Mouse (Mus musculus) splenic B cell, adult 2 months (primary cell): ENCODE measurements around the gene Dnah11.

Experiments
- DNase-seq: peaks from one replicate; pipeline ENCODE4 v3.0.0-alpha.2; 2011; ENCODE audit warnings: low read depth, low spot score
- H3K27me3 ChIP-seq: 2 replicates; pipeline ENCODE4 v1.6.1; 2012; ENCODE audit warnings: mild to moderate bottlenecking, low read length, moderate library complexity, mixed read lengths; ENCODE audit not compliant: control insufficient read depth, poor library complexity, insufficient read depth, severe bottlenecking
- H3K36me3 ChIP-seq: 2 replicates; pipeline ENCODE4 v1.6.1; 2012; ENCODE audit warnings: mild to moderate bottlenecking, low read length, moderate library complexity, mixed read lengths; ENCODE audit not compliant: control insufficient read depth, poor library complexity, insufficient read depth, severe bottlenecking

Gene Dnah11

DNA sequence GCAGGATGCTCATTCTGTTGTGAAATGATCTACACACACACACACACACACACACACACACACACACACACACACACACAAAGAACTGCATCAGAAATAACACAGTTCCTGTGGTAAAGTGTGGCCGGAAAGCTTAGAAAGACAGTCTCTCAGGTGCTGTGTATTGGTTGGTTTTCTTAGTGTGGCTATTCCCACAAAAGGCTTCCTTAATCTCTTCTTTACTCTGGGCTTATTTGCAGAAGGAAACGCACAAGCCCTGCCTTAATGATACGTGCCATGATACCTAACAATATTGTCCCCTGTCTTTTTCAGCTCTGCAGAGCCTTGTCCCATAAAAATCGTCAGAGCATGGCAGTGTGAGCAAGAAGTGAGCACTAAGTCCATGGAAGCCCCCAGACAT lies 130.1 kb downstream of the Dnah11 start:
- no peaks in the 10 kb centered on the region for H3K36me3 ChIP-seq
- DNase-seq: no peak
- no peaks in the 10 kb centered on the region for H3K27me3 ChIP-seq

DNA sequence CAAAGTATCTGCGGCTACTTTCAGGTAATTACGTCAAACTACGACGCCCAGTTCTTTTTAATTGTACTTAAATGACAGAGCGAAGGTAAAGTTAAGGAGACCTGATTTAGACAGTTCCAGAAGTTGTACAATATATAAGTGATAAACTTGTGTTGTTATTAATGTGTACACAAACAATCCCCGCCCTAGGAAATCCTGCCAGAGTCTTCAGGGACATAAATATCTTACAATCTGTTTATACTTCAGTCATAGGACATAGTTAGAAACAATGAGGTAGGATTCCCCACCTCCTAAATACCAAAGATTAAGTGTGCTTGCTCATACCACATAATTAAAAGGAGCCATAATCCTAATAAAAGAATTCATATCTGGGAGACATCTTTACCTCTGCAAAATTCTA lies 136.5 kb downstream of the Dnah11 start:
- Histone ChIP-seq H3K36me3 (no peaks in the 10 kb centered on the region), H3K27me3 (no peaks in the 10 kb centered on the region)
- no peak for DNase-seq

DNA sequence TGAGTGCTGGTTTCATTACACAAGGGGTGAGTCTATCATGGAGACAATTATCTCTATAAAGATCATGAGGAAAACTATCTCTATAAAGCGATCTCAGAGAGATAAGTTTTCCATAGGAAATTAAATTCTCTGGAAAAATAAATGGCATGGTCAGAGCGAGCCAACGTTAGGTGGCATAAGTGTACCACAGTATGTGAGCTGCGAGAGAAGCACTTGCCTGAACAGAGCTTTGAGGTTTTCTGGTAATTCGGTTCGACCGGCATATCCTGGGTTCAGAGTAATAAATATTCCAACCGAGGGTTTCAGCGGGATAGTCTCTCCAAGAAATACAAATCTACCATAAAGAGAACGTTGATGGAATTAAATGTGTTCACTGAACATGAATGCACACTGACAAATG lies 142.0 kb downstream of the Dnah11 start:
- no peaks in the 10 kb centered on the region for H3K36me3 ChIP-seq
- no peak for DNase-seq
- no peaks in the 10 kb centered on the region for H3K27me3 ChIP-seq

- no peaks in the 10 kb centered on the region for H3K27me3 ChIP-seq
These were observed 153.5 kb downstream of the Dnah11 start for GRCm38 (mm10) chr12:118045381-118045780.

GRCm38 (mm10) chr12:118043130-118043647 lies 155.7 kb downstream of the Dnah11 start:
- DNase-seq: no peak
- Histone ChIP-seq H3K27me3 (no peaks in the 10 kb centered on the region), H3K36me3 (no peaks in the 10 kb centered on the region)

More at GRCm38 (mm10) chr12:118045381-118045780, 153.5 kb downstream of the Dnah11 start:
- DNase-seq: no peak
- H3K36me3 ChIP-seq: no peaks in the 10 kb centered on the region

- Histone ChIP-seq H3K27me3 (no peaks in the 10 kb centered on the region), H3K36me3 (no peaks in the 10 kb centered on the region)
- DNase-seq: no peak
These were observed 156.6 kb downstream of the Dnah11 start for GRCm38 (mm10) chr12:118042196-118042595.

DNA sequence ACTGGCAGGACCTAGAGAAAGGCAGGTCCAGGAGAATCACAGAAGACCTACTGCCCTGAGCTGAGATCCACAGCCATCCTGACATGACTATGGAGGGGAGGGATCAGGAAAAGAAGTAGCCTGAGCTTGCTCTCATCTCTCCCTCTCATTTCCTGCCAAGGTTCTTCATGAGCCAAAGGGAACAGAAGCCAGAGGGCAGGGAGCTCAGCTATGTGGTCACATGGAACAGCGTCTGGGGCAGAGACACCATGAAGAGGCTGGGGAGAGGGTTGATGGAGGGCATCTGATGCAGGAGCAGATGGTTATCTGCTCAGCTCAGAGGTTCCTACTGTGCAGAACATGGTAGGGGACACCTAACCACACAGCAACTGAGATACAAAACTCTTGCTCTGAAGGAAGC lies 163.9 kb downstream of the Dnah11 start:
- Histone ChIP-seq H3K36me3 (no peaks in the 10 kb centered on the region), H3K27me3 (no peaks in the 10 kb centered on the region)
- no peak for DNase-seq

DNA sequence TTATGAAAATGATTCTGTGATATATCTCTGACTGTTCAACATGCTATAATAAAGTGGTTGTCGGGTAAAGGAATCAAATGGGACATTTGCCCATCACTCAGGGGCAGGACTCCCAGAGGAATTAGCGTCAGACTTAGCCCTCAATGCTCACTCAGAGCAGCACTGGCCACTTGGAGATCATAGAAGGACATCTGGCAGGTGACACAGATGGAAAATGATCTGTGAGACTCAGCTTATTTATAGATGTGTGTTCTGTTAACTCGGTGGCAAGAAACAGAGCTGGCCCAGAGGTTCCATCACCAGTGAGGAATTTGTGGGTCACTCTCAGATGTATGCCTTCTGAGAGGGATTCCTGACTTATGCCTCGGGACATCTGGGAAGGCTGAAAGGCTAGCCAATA lies 173.1 kb downstream of the Dnah11 start:
- no peaks in the 10 kb centered on the region for H3K36me3 ChIP-seq
- no peaks in the 10 kb centered on the region for H3K27me3 ChIP-seq
- DNase-seq: no peak

- H3K36me3 ChIP-seq: no peaks in the 10 kb centered on the region
- no peaks in the 10 kb centered on the region for H3K27me3 ChIP-seq
- no peak for DNase-seq
These were observed 179.9 kb downstream of the Dnah11 start for GRCm38 (mm10) chr12:118018936-118019335.

GRCm38 (mm10) chr12:118013872-118014271 lies 185.0 kb downstream of the Dnah11 start:
- H3K36me3 ChIP-seq: no peaks in the 10 kb centered on the region
- H3K27me3 ChIP-seq: no peaks in the 10 kb centered on the region
- no peak for DNase-seq

- Histone ChIP-seq H3K36me3 (no peaks in the 10 kb centered on the region), H3K27me3 (no peaks in the 10 kb centered on the region)
- DNase-seq: no peak
These were observed 186.9 kb downstream of the Dnah11 start for GRCm38 (mm10) chr12:118011921-118012320.

- Histone ChIP-seq H3K36me3 (no peaks in the 10 kb centered on the region), H3K27me3 (no peaks in the 10 kb centered on the region)
- peak; percentile 40 for DNase-seq
These were observed 203.9 kb downstream of the Dnah11 start for GRCm38 (mm10) chr12:117994938-117995337.

- Histone ChIP-seq H3K36me3 (no peaks in the 10 kb centered on the region), H3K27me3 (no peaks in the 10 kb centered on the region)
- DNase-seq: peak; percentile 84
These were observed 205.3 kb downstream of the Dnah11 start for GRCm38 (mm10) chr12:117993499-117993898.

DNA sequence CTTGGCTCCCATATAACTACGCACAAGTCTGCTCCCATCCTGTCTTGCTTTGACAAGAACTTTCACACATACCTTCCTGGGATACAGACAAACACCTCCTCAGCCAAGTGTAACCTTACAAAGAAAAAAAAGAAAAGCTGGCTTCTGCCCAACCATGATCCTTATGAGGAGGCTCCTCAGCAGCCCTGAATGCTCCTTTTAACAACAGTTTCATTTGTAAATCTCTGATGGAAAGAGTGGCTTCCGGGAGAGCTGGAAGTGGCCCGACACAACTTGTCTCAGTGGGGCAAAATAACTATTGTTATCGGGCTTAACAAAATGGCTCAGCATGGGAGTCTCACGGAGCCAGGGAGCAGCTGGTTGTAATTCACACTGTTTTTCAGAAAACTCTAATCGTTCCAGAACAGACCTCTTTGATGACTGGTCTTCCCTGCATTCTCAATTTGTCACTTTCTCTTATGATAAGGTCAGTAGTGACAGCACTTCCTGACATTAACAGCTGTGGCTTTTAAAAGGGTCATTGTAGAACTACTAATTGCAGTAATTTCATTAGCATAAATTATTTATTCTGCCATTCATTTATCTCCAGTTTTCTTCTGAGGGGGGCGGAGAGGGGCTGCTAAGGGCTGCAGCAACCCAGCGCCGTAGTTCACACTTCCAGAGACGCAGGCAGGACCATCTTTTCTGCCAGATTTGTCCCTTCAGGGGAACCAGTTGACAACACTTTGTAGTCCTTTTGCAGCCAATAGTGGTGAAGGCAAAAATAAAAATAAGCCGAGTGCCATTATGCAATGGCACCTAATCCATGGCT lies 209.6 kb downstream of the Dnah11 start:
- Histone ChIP-seq H3K36me3 (no peaks in the 10 kb centered on the region), H3K27me3 (no peaks in the 10 kb centered on the region)
- no peak for DNase-seq

DNA sequence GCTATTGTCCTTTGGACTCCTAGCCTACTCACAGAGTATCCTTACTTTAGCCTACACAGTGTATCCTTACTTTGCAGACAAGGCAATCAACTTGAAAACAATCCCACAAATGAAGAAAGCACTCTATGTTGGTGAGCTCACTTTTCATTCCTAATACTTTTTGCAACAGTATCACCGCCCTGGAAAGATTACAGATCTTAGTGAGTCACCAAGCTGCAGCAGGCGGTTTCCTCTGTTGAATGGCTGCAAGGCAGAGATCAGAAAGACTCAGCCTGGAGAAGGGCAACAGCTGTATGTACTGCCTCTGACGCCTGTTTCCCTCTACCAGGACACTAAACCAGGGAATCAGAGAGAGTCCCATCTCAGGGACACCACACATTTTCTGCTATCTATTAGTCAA lies 218.5 kb downstream of the Dnah11 start:
- H3K36me3 ChIP-seq: no peaks in the 10 kb centered on the region
- no peak for DNase-seq
- H3K27me3 ChIP-seq: no peaks in the 10 kb centered on the region

DNA sequence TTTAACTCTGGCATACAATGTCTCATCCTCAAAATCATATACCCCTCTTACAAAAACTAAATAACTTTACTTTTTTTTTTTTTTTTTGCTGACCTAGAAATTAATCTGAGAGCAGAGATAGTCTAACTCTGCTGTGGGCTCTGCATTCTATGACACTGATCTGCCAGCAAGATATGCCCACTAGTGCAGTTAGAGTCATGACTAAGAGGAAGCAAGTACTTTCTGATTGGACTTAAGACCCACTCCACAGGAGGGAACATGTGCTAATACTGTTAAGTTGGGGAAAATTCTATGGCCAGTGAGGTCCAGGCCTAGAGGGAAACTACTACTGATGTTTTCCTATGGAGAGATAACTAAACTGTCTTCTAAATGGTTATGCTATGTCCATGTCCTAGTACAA lies 225.1 kb downstream of the Dnah11 start:
- no peak for DNase-seq
- Histone ChIP-seq H3K36me3 (no peaks in the 10 kb centered on the region), H3K27me3 (no peaks in the 10 kb centered on the region)
